Mouse (Mus musculus) CH12.LX (cell line): Measurements from ENCODE around the gene Lhpp. TPM values are rescaled to one million over a fixed set of nuclear protein-coding genes. Genes with fewer than 3 reads are reported as not detected.

Experiments used
- DNase-seq: peaks from one replicate; pipeline ENCODE4 v3.0.0-alpha.2; 2013; ENCODE audit errors: extremely low read depth
- H3K27ac ChIP-seq: 2 replicates; pipeline ENCODE4 v1.5.1; 2012; ENCODE audit warnings: low read depth, mild to moderate bottlenecking, control low read depth, moderate library complexity; ENCODE audit not compliant: insufficient read depth
- H3K27me3 ChIP-seq: replicated peaks from 2 replicates; pipeline ENCODE3; 2012; ENCODE audit warnings: inconsistent platforms
- H3K36me3 ChIP-seq, 2 experiments: replicated peaks in 1 of 2; 2 replicates each; pipeline versions ENCODE3 to v1.6.1; 2012; ENCODE audit warnings: inconsistent platforms in 1 of 2, low read length in 1 of 2, mild to moderate bottlenecking in 1 of 2, mixed read lengths in 1 of 2, moderate library complexity in 1 of 2; ENCODE audit not compliant: control insufficient read depth in 1 of 2, insufficient read depth in 1 of 2
- H3K4me1 ChIP-seq, 2 experiments: 2 replicates each; pipeline ENCODE4 v1.6.1; 2012; ENCODE audit warnings: inconsistent platforms in 1 of 2, moderate library complexity in 1 of 2; ENCODE audit not compliant: insufficient read depth in 2 of 2, control insufficient read depth in 1 of 2
- H3K4me2 ChIP-seq: 2 replicates; pipeline ENCODE4 v1.6.1; 2012; ENCODE audit warnings: low read depth, mild to moderate bottlenecking, control low read depth; ENCODE audit not compliant: poor library complexity, insufficient read depth, severe bottlenecking
- H3K4me3 ChIP-seq, 3 experiments: fragments of 150-350 bp in 1 of 3; sonication (generic) in 1 of 3; replicated peaks in 1 of 3; 2 replicates each; pipeline versions ENCODE3 to v1.5.1; 2011 to 2012; ENCODE audit warnings: low read depth in 2 of 3, low read length in 2 of 3, mild to moderate bottlenecking in 2 of 3, moderate library complexity in 2 of 3, control low read depth in 1 of 3, improper control_type of control experiment in 1 of 3, inconsistent platforms in 1 of 3, mixed read lengths in 1 of 3; ENCODE audit not compliant: poor library complexity in 1 of 3
- H3K79me2 ChIP-seq: replicated peaks from 2 replicates; pipeline ENCODE4 v1.6.1; 2012; ENCODE audit warnings: mild to moderate bottlenecking, moderate library complexity; ENCODE audit not compliant: control insufficient read depth, poor library complexity, insufficient read depth, severe bottlenecking; ENCODE audit errors: extremely low read depth
- H3K9ac ChIP-seq: 2 replicates; pipeline ENCODE4 v1.6.1; 2012; ENCODE audit warnings: low read depth, mild to moderate bottlenecking, control low read depth, moderate library complexity; ENCODE audit not compliant: insufficient read depth
- H3K9me3 ChIP-seq: replicated peaks from 2 replicates; pipeline ENCODE3; 2012; ENCODE audit warnings: low read length, inconsistent platforms, mixed read lengths
- CHD1 ChIP-seq: IDR thresholded peaks from 2 replicates; pipeline ENCODE4 v1.6.1; 2012; ENCODE audit warnings: low read depth, low read length, improper control_type of control experiment, inconsistent platforms
- CTCF ChIP-seq, 2 experiments: IDR thresholded peaks in 1 of 2; conservative IDR thresholded peaks in 1 of 2; 2 replicates each; pipeline ENCODE4 v1.5.1; 2011 to 2012; ENCODE audit warnings: low read depth in 2 of 2, low read length in 2 of 2, improper control_type of control experiment in 1 of 2, inconsistent platforms in 1 of 2, mild to moderate bottlenecking in 1 of 2, moderate library complexity in 1 of 2
- E2F4 ChIP-seq: IDR thresholded peaks from 2 replicates; pipeline ENCODE4 v1.6.1; 2011; ENCODE audit warnings: low read depth, low read length, improper control_type of control experiment; ENCODE audit not compliant: insufficient replicate concordance
- ELF1 ChIP-seq: IDR thresholded peaks from 2 replicates; pipeline ENCODE4 v1.6.1; 2014; ENCODE audit warnings: low read depth, mild to moderate bottlenecking, inconsistent platforms, low read length, improper control_type of control experiment
- ETS1 ChIP-seq: conservative IDR thresholded peaks from 2 replicates; pipeline ENCODE4 v1.6.1; 2012; ENCODE audit warnings: low read depth, mild to moderate bottlenecking, inconsistent platforms, low read length, improper control_type of control experiment, moderate library complexity
- GABPA ChIP-seq: IDR thresholded peaks from 2 replicates; pipeline ENCODE4 v1.6.1; 2012; ENCODE audit warnings: low read depth, low read length, improper control_type of control experiment, inconsistent platforms; ENCODE audit not compliant: insufficient replicate concordance
- JUN ChIP-seq: IDR thresholded peaks from 2 replicates; pipeline ENCODE4 v1.6.1; 2011; ENCODE audit warnings: low read depth, mild to moderate bottlenecking, low read length, improper control_type of control experiment, moderate library complexity; ENCODE audit not compliant: insufficient read depth
- MAX ChIP-seq: IDR thresholded peaks from 2 replicates; pipeline ENCODE4 v1.6.1; 2011; ENCODE audit warnings: low read length, improper control_type of control experiment
- MEF2A ChIP-seq: IDR thresholded peaks from 2 replicates; pipeline ENCODE4 v1.6.1; 2014; ENCODE audit warnings: low read depth, mild to moderate bottlenecking, inconsistent platforms, low read length, improper control_type of control experiment, borderline replicate concordance
- MYC ChIP-seq: IDR thresholded peaks from 2 replicates; pipeline ENCODE4 v1.6.1; 2011; ENCODE audit warnings: low read depth, mild to moderate bottlenecking, improper control_type of control experiment, low read length
- NRF1 ChIP-seq: IDR thresholded peaks from 2 replicates; pipeline ENCODE4 v1.6.1; 2014; ENCODE audit warnings: low read depth, mild to moderate bottlenecking, inconsistent platforms, low read length, improper control_type of control experiment, moderate library complexity
- POLR2A ChIP-seq: IDR thresholded peaks from 2 replicates; pipeline ENCODE4 v1.6.1; 2011; ENCODE audit warnings: low read depth, mild to moderate bottlenecking, improper control_type of control experiment, low read length
- SIN3A ChIP-seq: IDR thresholded peaks from 2 replicates; pipeline ENCODE4 v1.6.1; 2012; ENCODE audit warnings: low read length, improper control_type of control experiment, inconsistent platforms
- SMC3 ChIP-seq: IDR thresholded peaks from 2 replicates; pipeline ENCODE4 v1.6.1; 2011; ENCODE audit warnings: low read depth, low read length, improper control_type of control experiment
- UBTF ChIP-seq: IDR thresholded peaks from 2 replicates; pipeline ENCODE4 v1.6.1; 2012; ENCODE audit warnings: low read depth, mild to moderate bottlenecking, inconsistent platforms, low read length, improper control_type of control experiment, moderate library complexity
- USF1 ChIP-seq: IDR thresholded peaks from 2 replicates; pipeline ENCODE4 v1.6.1; 2014; ENCODE audit warnings: low read depth, mild to moderate bottlenecking, inconsistent platforms, low read length, improper control_type of control experiment
- ZKSCAN1 ChIP-seq: IDR thresholded peaks from 2 replicates; pipeline ENCODE4 v1.6.1; 2012; ENCODE audit warnings: low read depth, inconsistent platforms, low read length, improper control_type of control experiment, borderline replicate concordance
- ZMIZ1 ChIP-seq: IDR thresholded peaks from 2 replicates; pipeline ENCODE4 v1.6.1; 2012; ENCODE audit warnings: low read depth, mild to moderate bottlenecking, inconsistent platforms, low read length, improper control_type of control experiment
- ZNF384 ChIP-seq: IDR thresholded peaks from 2 replicates; pipeline ENCODE4 v1.6.1; 2012; ENCODE audit warnings: low read depth, low read length, improper control_type of control experiment, inconsistent platforms
- dilution Hi-C: fragments of 300-500 bp; cut with MboI; formaldehyde crosslinking; loops from 2 replicates; pipeline ENCODE4 v1.14.3; 2020; ENCODE audit warnings: low sequenced_read_pairs; ENCODE audit not compliant: extremely low pct_unique_long_range_greater_than_20kb, extremely low pct_ligation_motif_present
- in situ Hi-C: fragments of 300-500 bp; cut with MboI; formaldehyde crosslinking; loops from 3 replicates; pipeline ENCODE4 v1.14.3; 2019; ENCODE audit warnings: low sequenced_read_pairs, low pct_ligation_motif_present, low pct_unique_long_range_greater_than_20kb, mixed read lengths
- polyA plus RNA-seq: library from polyadenylated mRNA; unstranded; fragments of >175 nt; gene quantifications from 2 replicates; pipeline ENCODE4 v1.2.1, GENCODE M21; 2012; ENCODE audit warnings: low read depth; ENCODE audit not compliant: insufficient read length
- total RNA-seq, 2 experiments: library from RNA; depleted of rRNA; stranded (reverse); fragments of 300-350 nt in 1 of 2; fragments of >200 nt in 1 of 2; gene quantifications; 2 replicates each; pipeline ENCODE4 v1.2.3; 2012 to 2014

The Lhpp gene
- total and polyA plus RNA-seq, 3 experiments, result 7.8 to 15.4 (median 14.6) TPM

GRCm38 (mm10) chr7:132644605-132645279 is 34.3 kb downstream of the Lhpp start:
- no peak for TF ChIP-seq MAX
- no peak for TF ChIP-seq SIN3A
- TF ChIP-seq ELF1, result no peak
- TF ChIP-seq ETS1, result no peak
- TF ChIP-seq NRF1, result no peak
- H3K4me3 ChIP-seq, result no peak overlapping the region
- dilution Hi-C loops, result no loop called here

GRCm38 (mm10) chr7:132646514-132646913 is 36.1 kb downstream of the Lhpp start:
- Histone ChIP-seq H3K27ac (no peak overlapping the region), H3K79me2 (no peaks in the 10 kb centered on the region), H3K9me3 (no peaks in the 10 kb centered on the region), H3K27me3 (no peaks in the 10 kb centered on the region), H3K36me3 (peaks cover 0 to 36% of the 10 kb centered on the region in 2 experiments), H3K4me1 (peaks cover 0 to 9% of the 10 kb centered on the region in 2 experiments; a peak in 2 of 4 replicates), H3K9ac (no peak overlapping the region), H3K4me3 (no peak overlapping the region), H3K4me2 (no peak overlapping the region)
- dilution Hi-C loops (no loop called here), in situ Hi-C loops (no loop called here)
- no peak for DNase-seq
- TF ChIP-seq CHD1, result no peak
- no peak for TF ChIP-seq ETS1
- no peak for TF ChIP-seq SIN3A
- TF ChIP-seq USF1, result no peak
- TF ChIP-seq POLR2A, result no peak
- no peak for TF ChIP-seq JUN
- no peak for TF ChIP-seq MEF2A
- no peak for TF ChIP-seq GABPA
- no peak for TF ChIP-seq ZNF384

More at GRCm38 (mm10) chr7:132644605-132645279, 34.3 kb downstream of the Lhpp start:
- Histone ChIP-seq H3K4me1 (peaks cover 0 to 9% of the 10 kb centered on the region in 2 experiments; a peak in 2 of 4 replicates), H3K9ac (no peak overlapping the region), H3K36me3 (peaks cover 0 to 33% of the 10 kb centered on the region in 2 experiments), H3K4me2 (no peak overlapping the region), H3K27ac (no peak overlapping the region), H3K9me3 (no peaks in the 10 kb centered on the region), H3K27me3 (no peaks in the 10 kb centered on the region), H3K79me2 (no peaks in the 10 kb centered on the region)
- no peak for DNase-seq
- in situ Hi-C loops, result no loop called here

GRCm38 (mm10) chr7:132654412-132654811 is 44.0 kb downstream of the Lhpp start:
- no peak overlapping the region for H3K4me3 ChIP-seq
- no peak overlapping the region for H3K27ac ChIP-seq
- no peak for DNase-seq
- TF ChIP-seq ZKSCAN1, result no peak
- TF ChIP-seq E2F4, result no peak
- no peak for TF ChIP-seq SMC3
- no peak for TF ChIP-seq ZNF384
- no peak for TF ChIP-seq ELF1
- no peak for TF ChIP-seq NRF1
- no peak for TF ChIP-seq SIN3A
- TF ChIP-seq ZMIZ1, result no peak
- TF ChIP-seq MYC, result no peak
- no peak for TF ChIP-seq POLR2A
- no peak for TF ChIP-seq CTCF (conservative IDR thresholded peaks at IDR 0.05 in 1 of 2, IDR thresholded peaks at IDR 0.05 in 1 of 2; ENCODE audit: low read depth in 2 of 2, low read length in 2 of 2)
- TF ChIP-seq UBTF, result no peak
- no peak for TF ChIP-seq MEF2A
- in situ Hi-C loops (loop anchor here (5.0 kb wide), 1 partner anchor 348 kb away; no protein-coding TSS in a partner anchor), dilution Hi-C loops (no loop called here)
- H3K27me3 ChIP-seq, result no peaks in the 10 kb centered on the region
- H3K9ac ChIP-seq, result no peak overlapping the region
- no peaks in the 10 kb centered on the region for H3K9me3 ChIP-seq
- H3K4me1 ChIP-seq, result peaks cover 7 to 37% of the 10 kb centered on the region in 2 experiments
- no peak overlapping the region for H3K4me2 ChIP-seq
- peaks cover 0 to 10% of the 10 kb centered on the region in 2 experiments for H3K36me3 ChIP-seq
- no peaks in the 10 kb centered on the region for H3K79me2 ChIP-seq
